Mouse (Mus musculus): ENCODE data around the gene Chrm5. TPM values are rescaled to one million over a fixed set of nuclear protein-coding genes. Genes with fewer than 3 reads are reported as not detected.

The Chrm5 gene
- polyA plus RNA-seq, 1 experiment from 2014 or later: 0.08 TPM

- Histone ChIP-seq H3K4me3 (replicated peaks; ENCODE audit: low read length) (no peak overlapping the region), H3K36me3 (ENCODE audit: control insufficient read depth, insufficient read depth, low read length) (no peaks in the 10 kb centered on the region), H3K9ac (ENCODE audit: low read length) (no peak overlapping the region), H3K4me1 (ENCODE audit: control insufficient read depth, insufficient read depth, low read length) (no peaks in the 10 kb centered on the region), H3K9me3 (replicated peaks; ENCODE audit: control insufficient read depth, low read length) (no peaks in the 10 kb centered on the region), H3K27me3 (ENCODE audit: control insufficient read depth, insufficient read depth, low read length) (no peaks in the 10 kb centered on the region), H3K4me2 (ENCODE audit: low read depth, low read length) (no peak overlapping the region), H3K27ac (ENCODE audit: low read length) (no peak overlapping the region)
- no peak for ATAC-seq (ENCODE audit: insufficient read depth, low FRiP score)
- WGBS: 70% methylated on average over 2 of the region's 2 CpGs
These were observed 37.1 kb downstream of the Chrm5 start for GRCm38 (mm10) chr2:112443491-112443890.

GRCm38 (mm10) chr2:112437589-112437988, 43.0 kb downstream of the Chrm5 start:
- no peaks in the 10 kb centered on the region for H3K36me3 ChIP-seq (ENCODE audit: control insufficient read depth, insufficient read depth, low read length)
- 86% methylated on average over 2 of the region's 2 CpGs for WGBS

GRCm38 (mm10) chr2:112436292-112436691, 44.3 kb downstream of the Chrm5 start:
- no peaks in the 10 kb centered on the region for H3K4me1 ChIP-seq (ENCODE audit: control insufficient read depth, insufficient read depth, low read length)
- H3K27ac ChIP-seq (ENCODE audit: low read length): no peak overlapping the region
- H3K27me3 ChIP-seq (ENCODE audit: control insufficient read depth, insufficient read depth, low read length): no peaks in the 10 kb centered on the region
- H3K4me2 ChIP-seq (ENCODE audit: low read depth, low read length): no peak overlapping the region
- ATAC-seq (ENCODE audit: insufficient read depth, low FRiP score): no peak
- no peaks in the 10 kb centered on the region for H3K36me3 ChIP-seq (ENCODE audit: control insufficient read depth, insufficient read depth, low read length)
- H3K9me3 ChIP-seq (replicated peaks; ENCODE audit: control insufficient read depth, low read length): no peaks in the 10 kb centered on the region
- no peak overlapping the region for H3K4me3 ChIP-seq (replicated peaks; ENCODE audit: low read length)
- 73% methylated on average over 4 of the region's 4 CpGs for WGBS
- no peak overlapping the region for H3K9ac ChIP-seq (ENCODE audit: low read length)

More at GRCm38 (mm10) chr2:112437589-112437988, 43.0 kb downstream of the Chrm5 start:
- Histone ChIP-seq H3K27me3 (ENCODE audit: control insufficient read depth, insufficient read depth, low read length) (no peaks in the 10 kb centered on the region), H3K27ac (ENCODE audit: low read length) (no peak overlapping the region), H3K9ac (ENCODE audit: low read length) (no peak overlapping the region), H3K9me3 (replicated peaks; ENCODE audit: control insufficient read depth, low read length) (no peaks in the 10 kb centered on the region), H3K4me1 (ENCODE audit: control insufficient read depth, insufficient read depth, low read length) (no peaks in the 10 kb centered on the region), H3K4me2 (ENCODE audit: low read depth, low read length) (no peak overlapping the region), H3K4me3 (replicated peaks; ENCODE audit: low read length) (no peak overlapping the region)
- ATAC-seq (ENCODE audit: insufficient read depth, low FRiP score): no peak

GRCm38 (mm10) chr2:112433359-112433758, 47.2 kb downstream of the Chrm5 start:
- Histone ChIP-seq H3K4me1 (ENCODE audit: control insufficient read depth, insufficient read depth, low read length) (no peaks in the 10 kb centered on the region), H3K27me3 (ENCODE audit: control insufficient read depth, insufficient read depth, low read length) (no peaks in the 10 kb centered on the region), H3K27ac (ENCODE audit: low read length) (no peak overlapping the region), H3K9ac (ENCODE audit: low read length) (no peak overlapping the region), H3K4me2 (ENCODE audit: low read depth, low read length) (no peak overlapping the region), H3K36me3 (ENCODE audit: control insufficient read depth, insufficient read depth, low read length) (no peaks in the 10 kb centered on the region), H3K9me3 (replicated peaks; ENCODE audit: control insufficient read depth, low read length) (no peaks in the 10 kb centered on the region), H3K4me3 (replicated peaks; ENCODE audit: low read length) (no peak overlapping the region)
- WGBS: 54% methylated on average over 2 of the region's 2 CpGs
- ATAC-seq (ENCODE audit: insufficient read depth, low FRiP score): no peak

GRCm38 (mm10) chr2:112432523-112432922, 48.0 kb downstream of the Chrm5 start:
- H3K27ac ChIP-seq (ENCODE audit: low read length): no peak overlapping the region
- no peak overlapping the region for H3K9ac ChIP-seq (ENCODE audit: low read length)
- no peaks in the 10 kb centered on the region for H3K9me3 ChIP-seq (replicated peaks; ENCODE audit: control insufficient read depth, low read length)
- H3K4me1 ChIP-seq (ENCODE audit: control insufficient read depth, insufficient read depth, low read length): no peaks in the 10 kb centered on the region
- no peak overlapping the region for H3K4me3 ChIP-seq (replicated peaks; ENCODE audit: low read length)
- H3K27me3 ChIP-seq (ENCODE audit: control insufficient read depth, insufficient read depth, low read length): no peaks in the 10 kb centered on the region
- 88% methylated on average over 2 of the region's 2 CpGs for WGBS
- no peak for ATAC-seq (ENCODE audit: insufficient read depth, low FRiP score)
- no peaks in the 10 kb centered on the region for H3K36me3 ChIP-seq (ENCODE audit: control insufficient read depth, insufficient read depth, low read length)
- no peak overlapping the region for H3K4me2 ChIP-seq (ENCODE audit: low read depth, low read length)

- H3K4me3 ChIP-seq (replicated peaks; ENCODE audit: low read length): no peak overlapping the region
- ATAC-seq (ENCODE audit: insufficient read depth, low FRiP score): no peak
- no peak overlapping the region for H3K4me2 ChIP-seq (ENCODE audit: low read depth, low read length)
- WGBS: 32% methylated on average over 5 of the region's 5 CpGs
- no peak overlapping the region for H3K9ac ChIP-seq (ENCODE audit: low read length)
- H3K27ac ChIP-seq (ENCODE audit: low read length): no peak overlapping the region
- H3K36me3 ChIP-seq (ENCODE audit: control insufficient read depth, insufficient read depth, low read length): no peaks in the 10 kb centered on the region
- H3K27me3 ChIP-seq (ENCODE audit: control insufficient read depth, insufficient read depth, low read length): no peaks in the 10 kb centered on the region
- H3K9me3 ChIP-seq (replicated peaks; ENCODE audit: control insufficient read depth, low read length): no peaks in the 10 kb centered on the region
- H3K4me1 ChIP-seq (ENCODE audit: control insufficient read depth, insufficient read depth, low read length): no peaks in the 10 kb centered on the region
These were observed 50.2 kb downstream of the Chrm5 start for GRCm38 (mm10) chr2:112430403-112430802.

- Histone ChIP-seq H3K4me3 (replicated peaks; ENCODE audit: low read length) (no peak overlapping the region), H3K27ac (ENCODE audit: low read length) (no peak overlapping the region), H3K9ac (ENCODE audit: low read length) (no peak overlapping the region), H3K36me3 (ENCODE audit: control insufficient read depth, insufficient read depth, low read length) (no peaks in the 10 kb centered on the region), H3K27me3 (ENCODE audit: control insufficient read depth, insufficient read depth, low read length) (no peaks in the 10 kb centered on the region), H3K9me3 (replicated peaks; ENCODE audit: control insufficient read depth, low read length) (no peaks in the 10 kb centered on the region), H3K4me2 (ENCODE audit: low read depth, low read length) (no peak overlapping the region), H3K4me1 (ENCODE audit: control insufficient read depth, insufficient read depth, low read length) (no peaks in the 10 kb centered on the region)
- ATAC-seq (ENCODE audit: insufficient read depth, low FRiP score): no peak
- 86% methylated on average over 4 of the region's 4 CpGs for WGBS
These were observed 50.9 kb downstream of the Chrm5 start for GRCm38 (mm10) chr2:112429665-112430064.

Other genes with a start within 250 kb of the Chrm5 start
- 39.7 and 54.7 TPM in 2 replicates for gene Lpcat4, start 241.3 kb downstream of the Chrm5 start, polyA plus RNA-seq (2015; fragmentation: Nextera tagmentation; extraction: Ambion mirVana)
- 0.05 and 0.11 TPM in 2 replicates for gene Nutm1, start 221.5 kb downstream of the Chrm5 start, polyA plus RNA-seq (2015; fragmentation: Nextera tagmentation; extraction: Ambion mirVana)
- gene Nop10, start 218.8 kb downstream of the Chrm5 start, polyA plus RNA-seq (2015; fragmentation: Nextera tagmentation; extraction: Ambion mirVana): 193 and 215 TPM in 2 replicates
- gene Slc12a6, start 214.9 kb downstream of the Chrm5 start, polyA plus RNA-seq (2015; fragmentation: Nextera tagmentation; extraction: Ambion mirVana): 14.6 and 15.1 TPM in 2 replicates
- gene Gm21985, start 214.5 kb downstream of the Chrm5 start, polyA plus RNA-seq (2015; fragmentation: Nextera tagmentation; extraction: Ambion mirVana): not detected in 2 replicates
- gene Emc4, start 112.7 kb downstream of the Chrm5 start, polyA plus RNA-seq (2015; fragmentation: Nextera tagmentation; extraction: Ambion mirVana): 107 and 115 TPM in 2 replicates
- 39.8 and 46.9 TPM in 2 replicates for gene Katnbl1, start 101.6 kb downstream of the Chrm5 start, polyA plus RNA-seq (2015; fragmentation: Nextera tagmentation; extraction: Ambion mirVana)
- 22.0 and 22.1 TPM in 2 replicates for gene Emc7, start 25.8 kb downstream of the Chrm5 start, polyA plus RNA-seq (2015; fragmentation: Nextera tagmentation; extraction: Ambion mirVana)
- 2.8 and 3.5 TPM in 2 replicates for gene Aven, start 12.2 kb upstream of the Chrm5 start, polyA plus RNA-seq (2015; fragmentation: Nextera tagmentation; extraction: Ambion mirVana)